Mouse (Mus musculus): ENCODE data around the gene Ugt1a7c.
"Not testable (repeated sequence)": the region's sequence is repeated elsewhere in the genome, so short reads cannot be mapped to it uniquely, and the experiment has no call there.

Ugt1a7c gene

GRCm38 (mm10) chr1:88094941-88095492 lies at the start of gene Ugt1a7c:
TSS of gene Ugt1a7c (plus strand) at chr1:88095062.
- DNase-seq (ENCODE audit: extremely low read depth, low read depth) = peak; percentile 26

GRCm38 (mm10) chr1:88047408-88047807 lies 47.5 kb upstream of the Ugt1a7c start:
- not testable (repeated sequence) for DNase-seq (ENCODE audit: extremely low read depth, low read depth)

- DNase-seq (ENCODE audit: extremely low read depth, low read depth) = no peak
Observed at GRCm38 (mm10) chr1:88055088-88055487, 39.8 kb upstream of the Ugt1a7c start, which contains the start of gene Ugt1a10. TSS of gene Ugt1a10 (plus strand) at chr1:88055388.

GRCm38 (mm10) chr1:88066472-88067102 lies 28.3 kb upstream of the Ugt1a7c start:
- not testable (repeated sequence) for DNase-seq (ENCODE audit: extremely low read depth, low read depth)

- DNase-seq (ENCODE audit: extremely low read depth, low read depth) = no peak
Observed at GRCm38 (mm10) chr1:88070495-88070894, 24.4 kb upstream of the Ugt1a7c start, which contains the start of gene Ugt1a9. TSS of gene Ugt1a9 (plus strand) at chr1:88070800.

GRCm38 (mm10) chr1:88070902-88071301 lies 24.0 kb upstream of the Ugt1a7c start:
- no peak for DNase-seq (ENCODE audit: extremely low read depth, low read depth)

- DNase-seq (ENCODE audit: extremely low read depth, low read depth) = no peak
Observed at GRCm38 (mm10) chr1:88074471-88074870, 20.4 kb upstream of the Ugt1a7c start.

- DNase-seq (ENCODE audit: extremely low read depth, low read depth) = peak; percentile 18
Observed at GRCm38 (mm10) chr1:88077128-88077527, 17.7 kb upstream of the Ugt1a7c start.

GRCm38 (mm10) chr1:88081670-88082069 lies 13.2 kb upstream of the Ugt1a7c start:
- no peak for DNase-seq (ENCODE audit: extremely low read depth, low read depth)

GRCm38 (mm10) chr1:88086125-88086524 lies 8.7 kb upstream of the Ugt1a7c start:
- DNase-seq (ENCODE audit: extremely low read depth, low read depth) = no peak

GRCm38 (mm10) chr1:88087513-88087912 lies 7.3 kb upstream of the Ugt1a7c start, which contains the start of gene Ugt1a8:
TSS of gene Ugt1a8 (plus strand) at chr1:88087813.
- no peak for DNase-seq (ENCODE audit: extremely low read depth, low read depth)

- DNase-seq (ENCODE audit: extremely low read depth, low read depth) = no peak
Observed at GRCm38 (mm10) chr1:88092341-88092740, 2.5 kb upstream of the Ugt1a7c start.

GRCm38 (mm10) chr1:88094270-88094676 lies 589 bp upstream of the Ugt1a7c start:
- peak; percentile 2 for DNase-seq (ENCODE audit: extremely low read depth, low read depth)

GRCm38 (mm10) chr1:88098546-88098945 lies 3.7 kb downstream of the Ugt1a7c start:
- not testable (repeated sequence) for DNase-seq (ENCODE audit: extremely low read depth, low read depth)

GRCm38 (mm10) chr1:88099691-88100090 lies 4.8 kb downstream of the Ugt1a7c start:
- not testable (repeated sequence) for DNase-seq (ENCODE audit: extremely low read depth, low read depth)

- DNase-seq (ENCODE audit: extremely low read depth, low read depth) = not testable (repeated sequence)
Observed at GRCm38 (mm10) chr1:88103019-88103418, 8.2 kb downstream of the Ugt1a7c start, which contains the start of gene Ugt1a6b. TSS of gene Ugt1a6b (plus strand) at chr1:88103252.

GRCm38 (mm10) chr1:88103697-88104468 lies 9.0 kb downstream of the Ugt1a7c start:
- not testable (repeated sequence) for DNase-seq (ENCODE audit: extremely low read depth, low read depth)

- DNase-seq (ENCODE audit: extremely low read depth, low read depth) = no peak
Observed at GRCm38 (mm10) chr1:88104667-88105430, 10.0 kb downstream of the Ugt1a7c start.

GRCm38 (mm10) chr1:88105656-88106055 lies 10.8 kb downstream of the Ugt1a7c start:
- DNase-seq (ENCODE audit: extremely low read depth, low read depth) = no peak

- not testable (repeated sequence) for DNase-seq (ENCODE audit: extremely low read depth, low read depth)
Observed at GRCm38 (mm10) chr1:88109027-88109557, 14.2 kb downstream of the Ugt1a7c start.

- not testable (repeated sequence) for DNase-seq (ENCODE audit: extremely low read depth, low read depth)
Observed at GRCm38 (mm10) chr1:88109604-88110003, 14.7 kb downstream of the Ugt1a7c start.
